Mouse (Mus musculus): ENCODE data around the gene Dapp1. TPM values are rescaled to one million over a fixed set of nuclear protein-coding genes. Genes with fewer than 3 reads are reported as not detected.
A peak's percentile ranks its signal among the peaks of the same experiment; 100 is the strongest.

Gene Dapp1
- total and polyA plus RNA-seq, 3 experiments, result 53.5 to 63.6 (median 62.8) TPM

- no peak; the same call in 1 of the 2 replicates for TF ChIP-seq JUND (conservative IDR thresholded peaks at IDR 0.05; ENCODE audit: low read depth, low read length)
Observed at GRCm38 (mm10) chr3:138001865-138002264, 20.5 kb upstream of the Dapp1 start (continued).

GRCm38 (mm10) chr3:138000724-138001069, 19.4 kb upstream of the Dapp1 start:
- Histone ChIP-seq H3K4me1 (ENCODE audit: control insufficient read depth in 1 of 2, insufficient read depth in 2 of 2) (peaks cover 25 to 75% of the 10 kb centered on the region in 2 experiments), H3K79me2 (replicated peaks; ENCODE audit: control insufficient read depth, extremely low read depth, insufficient read depth, poor library complexity, severe bottlenecking) (0 out of 2 replicates have a peak, but pooled peaks cover 3% of the 10 kb centered on the region), H3K9ac (ENCODE audit: insufficient read depth, low read depth) (peak overlapping the region; percentile 63), H3K27me3 (replicated peaks) (no peaks in the 10 kb centered on the region), H3K27ac (ENCODE audit: insufficient read depth, low read depth) (peak overlapping the region; percentile 74), H3K9me3 (replicated peaks; ENCODE audit: low read length) (peaks cover 7% of the 10 kb centered on the region), H3K4me2 (ENCODE audit: insufficient read depth, low read depth, poor library complexity, severe bottlenecking) (peak overlapping the region; percentile 96), H3K36me3 (replicated peaks in 1 of 2; ENCODE audit: control insufficient read depth in 1 of 2, insufficient read depth in 1 of 2, low read length in 1 of 2) (no peaks in the 10 kb centered on the region), H3K4me3 (replicated peaks in 1 of 3; ENCODE audit: low read depth in 2 of 3, low read length in 2 of 3, poor library complexity in 1 of 3) (peak overlapping the region in 2 of 3 experiments; percentile 31 to 41)
- no peak for DNase-seq (ENCODE audit: extremely low read depth)
- dilution Hi-C loops (cut with MboI; ENCODE audit: extremely low pct_ligation_motif_present, extremely low pct_unique_long_range_greater_than_20kb, low sequenced_read_pairs) (no loop called here), in situ Hi-C loops (cut with MboI; ENCODE audit: low pct_ligation_motif_present, low pct_unique_long_range_greater_than_20kb, low sequenced_read_pairs) (loop anchor here (5.0 kb wide), 1 partner anchor 67 kb away; the partner anchor contains the start of genes 1110002E22Rik and Gm5105)
- peak; percentile 36 for TF ChIP-seq IRF4 (IDR thresholded peaks at IDR 0.05; ENCODE audit: low read depth, low read length)
- peak; percentile 72 for TF ChIP-seq MYC (IDR thresholded peaks at IDR 0.05; ENCODE audit: low read depth, low read length)
- TF ChIP-seq RCOR1 (conservative IDR thresholded peaks at IDR 0.05; ENCODE audit: low read depth, low read length), result no peak
- TF ChIP-seq MXI1 (IDR thresholded peaks at IDR 0.05; ENCODE audit: low read depth, low read length), result no peak; the same call in 1 of the 2 replicates
- TF ChIP-seq MEF2A (IDR thresholded peaks at IDR 0.05; ENCODE audit: borderline replicate concordance, low read depth, low read length), result peak; percentile 64; the same call in 1 of the 2 replicates
- peak; percentile 3 for TF ChIP-seq EP300 (IDR thresholded peaks at IDR 0.05; ENCODE audit: low read length)
- peak; percentile 70 for TF ChIP-seq BHLHE40 (IDR thresholded peaks at IDR 0.05; ENCODE audit: low read depth, low read length)
- TF ChIP-seq POLR2A (IDR thresholded peaks at IDR 0.05; ENCODE audit: low read depth, low read length), result peak; percentile 45; the same call in 1 of the 2 replicates

- H3K9ac ChIP-seq (ENCODE audit: insufficient read depth, low read depth), result peak overlapping the region; percentile 72
- peaks cover 27 to 75% of the 10 kb centered on the region in 2 experiments for H3K4me1 ChIP-seq (ENCODE audit: control insufficient read depth in 1 of 2, insufficient read depth in 2 of 2)
- no peaks in the 10 kb centered on the region for H3K27me3 ChIP-seq (replicated peaks)
- peaks cover 5% of the 10 kb centered on the region for H3K9me3 ChIP-seq (replicated peaks; ENCODE audit: low read length)
- dilution Hi-C loops (cut with MboI; ENCODE audit: extremely low pct_ligation_motif_present, extremely low pct_unique_long_range_greater_than_20kb, low sequenced_read_pairs), result no loop called here
- H3K36me3 ChIP-seq (replicated peaks in 1 of 2; ENCODE audit: control insufficient read depth in 1 of 2, insufficient read depth in 1 of 2, low read length in 1 of 2), result no peaks in the 10 kb centered on the region
- DNase-seq (ENCODE audit: extremely low read depth), result no peak
- peak overlapping the region; percentile 38; the same call in 1 of the 2 replicates for H3K27ac ChIP-seq (ENCODE audit: insufficient read depth, low read depth)
- peak overlapping the region; percentile 96 for H3K4me2 ChIP-seq (ENCODE audit: insufficient read depth, low read depth, poor library complexity, severe bottlenecking)
- in situ Hi-C loops (cut with MboI; ENCODE audit: low pct_ligation_motif_present, low pct_unique_long_range_greater_than_20kb, low sequenced_read_pairs), result loop anchor here (5.0 kb wide), 1 partner anchor 67 kb away; the partner anchor contains the start of genes 1110002E22Rik and Gm5105
- H3K79me2 ChIP-seq (replicated peaks; ENCODE audit: control insufficient read depth, extremely low read depth, insufficient read depth, poor library complexity, severe bottlenecking), result 0 out of 2 replicates have a peak, but pooled peaks cover 3% of the 10 kb centered on the region
- H3K4me3 ChIP-seq (replicated peaks in 1 of 3; ENCODE audit: low read depth in 2 of 3, low read length in 2 of 3, poor library complexity in 1 of 3), result no peak overlapping the region
- TF ChIP-seq POLR2A (IDR thresholded peaks at IDR 0.05; ENCODE audit: low read depth, low read length), result no peak; the same call in 1 of the 2 replicates
- TF ChIP-seq POLR2AphosphoS2 (IDR thresholded peaks at IDR 0.05; ENCODE audit: low read depth, low read length), result no peak
- no peak for TF ChIP-seq ZC3H11A (IDR thresholded peaks at IDR 0.05; ENCODE audit: low read depth, low read length)
- TF ChIP-seq ZMIZ1 (IDR thresholded peaks at IDR 0.05; ENCODE audit: low read depth, low read length), result peak; percentile 12; the same call in 1 of the 2 replicates
- TF ChIP-seq JUN (IDR thresholded peaks at IDR 0.05; ENCODE audit: insufficient read depth, low read depth, low read length), result no peak
- no peak for TF ChIP-seq USF1 (IDR thresholded peaks at IDR 0.05; ENCODE audit: low read depth, low read length)
- TF ChIP-seq IRF4 (IDR thresholded peaks at IDR 0.05; ENCODE audit: low read depth, low read length), result peak; percentile 34
- TF ChIP-seq SIN3A (IDR thresholded peaks at IDR 0.05; ENCODE audit: low read length), result peak; percentile 68
- no peak for TF ChIP-seq ETS1 (conservative IDR thresholded peaks at IDR 0.05; ENCODE audit: low read depth, low read length)
- TF ChIP-seq PAX5 (IDR thresholded peaks at IDR 0.05; ENCODE audit: low read length), result no peak
- TF ChIP-seq TCF12 (IDR thresholded peaks at IDR 0.05; ENCODE audit: low read depth, low read length), result peak; percentile 46; the same call in 1 of the 2 replicates
- TF ChIP-seq SMC3 (IDR thresholded peaks at IDR 0.05; ENCODE audit: low read depth, low read length), result no peak; the same call in 1 of the 2 replicates
- TF ChIP-seq MYC (IDR thresholded peaks at IDR 0.05; ENCODE audit: low read depth, low read length), result 0 out of 2 replicates have a peak, but pooled peaks have one; percentile 41
- peak; percentile 38; the same call in 1 of the 2 replicates for TF ChIP-seq CHD2 (IDR thresholded peaks at IDR 0.05; ENCODE audit: low read length)
- TF ChIP-seq HCFC1 (IDR thresholded peaks at IDR 0.05; ENCODE audit: low read depth, low read length), result peak; percentile 28; the same call in 1 of the 2 replicates
- peak; percentile 70 for TF ChIP-seq MXI1 (IDR thresholded peaks at IDR 0.05; ENCODE audit: low read depth, low read length)
- TF ChIP-seq ZNF384 (IDR thresholded peaks at IDR 0.05; ENCODE audit: low read depth, low read length), result no peak
- TF ChIP-seq TBP (conservative IDR thresholded peaks at IDR 0.05; ENCODE audit: low read depth, low read length), result peak; percentile 16; the same call in 1 of the 2 replicates
- no peak for TF ChIP-seq E2F4 (IDR thresholded peaks at IDR 0.05; ENCODE audit: insufficient replicate concordance, low read depth, low read length)
- no peak; the same call in 1 of the 2 replicates for TF ChIP-seq EP300 (IDR thresholded peaks at IDR 0.05; ENCODE audit: low read length)
- no peak for TF ChIP-seq NRF1 (IDR thresholded peaks at IDR 0.05; ENCODE audit: low read depth, low read length)
- TF ChIP-seq ZKSCAN1 (IDR thresholded peaks at IDR 0.05; ENCODE audit: borderline replicate concordance, low read depth, low read length), result no peak
- peak; percentile 47; the same call in 1 of the 2 replicates for TF ChIP-seq CHD1 (IDR thresholded peaks at IDR 0.05; ENCODE audit: low read depth, low read length)
Observed at GRCm38 (mm10) chr3:138000062-138000723, 18.8 kb upstream of the Dapp1 start.

Data from CH12.LX (cell line).